Mouse (Mus musculus) testis, adult 2 months (tissue): ENCODE results near the gene Ugt1a8. TPM values are rescaled to one million over a fixed set of nuclear protein-coding genes. Genes with fewer than 3 reads are reported as not detected.

Source experiments
- H3K27ac ChIP-seq: fragments of 200-500 bp; 2 replicates; pipeline ENCODE4 v1.5.1; 2012; ENCODE audit warnings: low read depth, low read length; ENCODE audit not compliant: control insufficient read depth, insufficient read depth
- H3K27me3 ChIP-seq: fragments of 200-500 bp; 2 replicates; pipeline ENCODE4 v1.6.1; 2012; ENCODE audit warnings: mild to moderate bottlenecking, low read length, moderate library complexity; ENCODE audit not compliant: control insufficient read depth, insufficient read depth
- H3K36me3 ChIP-seq: fragments of 200-500 bp; 2 replicates; pipeline ENCODE4 v1.6.1; 2012; ENCODE audit warnings: mild to moderate bottlenecking, low read length; ENCODE audit not compliant: control insufficient read depth, insufficient read depth
- H3K4me1 ChIP-seq: fragments of 200-500 bp; 2 replicates; pipeline ENCODE4 v1.6.1; 2012; ENCODE audit warnings: low read length; ENCODE audit not compliant: control insufficient read depth, insufficient read depth
- H3K4me3 ChIP-seq: fragments of 200-500 bp; 2 replicates; pipeline ENCODE4 v1.5.1; 2012; ENCODE audit warnings: low read depth, mild to moderate bottlenecking, low read length, moderate library complexity, mixed read lengths; ENCODE audit not compliant: control insufficient read depth
- CTCF ChIP-seq: fragments of 200-500 bp; IDR thresholded peaks from 2 replicates; pipeline ENCODE4 v1.5.1; 2012; ENCODE audit warnings: low read depth, mild to moderate bottlenecking, inconsistent platforms, low read length, moderate library complexity; ENCODE audit not compliant: control insufficient read depth, insufficient read depth, insufficient replicate concordance
- POLR2A ChIP-seq: fragments of 200-500 bp; IDR thresholded peaks from 2 replicates; pipeline ENCODE4 v1.6.1; 2012; ENCODE audit warnings: low read depth, mild to moderate bottlenecking, inconsistent platforms, low read length, moderate library complexity; ENCODE audit not compliant: control insufficient read depth
- polyA plus RNA-seq: library from polyadenylated mRNA; depleted of rRNA; stranded (reverse); fragments of >200 nt; gene quantifications from 2 replicates; pipeline ENCODE4 v1.2.3, GENCODE M21; 2012

Ugt1a8 gene
- polyA plus RNA-seq, 1 experiment, result not detected

GRCm38 (mm10) chr1:88253540-88253939, 165.9 kb downstream of the Ugt1a8 start:
- H3K4me1 ChIP-seq, result no peaks in the 10 kb centered on the region
- H3K27me3 ChIP-seq, result no peaks in the 10 kb centered on the region
- no peaks in the 10 kb centered on the region for H3K36me3 ChIP-seq
- H3K4me3 ChIP-seq, result no peak overlapping the region
- TF ChIP-seq POLR2A (no peak), CTCF (no peak)
- H3K27ac ChIP-seq, result no peak overlapping the region

GRCm38 (mm10) chr1:88254793-88255465, 167.3 kb downstream of the Ugt1a8 start:
- Histone ChIP-seq H3K4me3 (no peak overlapping the region), H3K27ac (no peak overlapping the region), H3K4me1 (no peaks in the 10 kb centered on the region; the same call in 1 of the 2 replicates), H3K36me3 (no peaks in the 10 kb centered on the region), H3K27me3 (no peaks in the 10 kb centered on the region)
- TF ChIP-seq POLR2A (no peak), CTCF (no peak)

GRCm38 (mm10) chr1:88255466-88255857, 167.8 kb downstream of the Ugt1a8 start:
- H3K4me3 ChIP-seq, result no peak overlapping the region
- no peaks in the 10 kb centered on the region for H3K36me3 ChIP-seq
- no peaks in the 10 kb centered on the region for H3K27me3 ChIP-seq
- TF ChIP-seq CTCF (no peak), POLR2A (no peak)
- no peak overlapping the region for H3K27ac ChIP-seq
- H3K4me1 ChIP-seq, result no peaks in the 10 kb centered on the region; the same call in 1 of the 2 replicates

- TF ChIP-seq POLR2A (no peak), CTCF (no peak)
- no peaks in the 10 kb centered on the region for H3K27me3 ChIP-seq
Observed at GRCm38 (mm10) chr1:88255989-88256754, 168.6 kb downstream of the Ugt1a8 start.

GRCm38 (mm10) chr1:88256886-88257663, 169.5 kb downstream of the Ugt1a8 start:
- TF ChIP-seq POLR2A, result no peak
- no peak for TF ChIP-seq CTCF
- Histone ChIP-seq H3K27me3 (no peaks in the 10 kb centered on the region), H3K36me3 (peaks cover 1% of the 10 kb centered on the region; the same call in 1 of the 2 replicates), H3K4me3 (no peak overlapping the region), H3K27ac (no peak overlapping the region), H3K4me1 (no peaks in the 10 kb centered on the region; the same call in 1 of the 2 replicates)

More at GRCm38 (mm10) chr1:88255989-88256754, 168.6 kb downstream of the Ugt1a8 start:
- Histone ChIP-seq H3K36me3 (peaks cover 1% of the 10 kb centered on the region; the same call in 1 of the 2 replicates), H3K4me3 (no peak overlapping the region), H3K27ac (no peak overlapping the region), H3K4me1 (no peaks in the 10 kb centered on the region; the same call in 1 of the 2 replicates)

GRCm38 (mm10) chr1:88257681-88258080, 170.1 kb downstream of the Ugt1a8 start:
- H3K4me1 ChIP-seq, result no peaks in the 10 kb centered on the region; the same call in 1 of the 2 replicates
- peaks cover 1% of the 10 kb centered on the region; the same call in 1 of the 2 replicates for H3K36me3 ChIP-seq
- no peaks in the 10 kb centered on the region for H3K27me3 ChIP-seq
- H3K27ac ChIP-seq, result no peak overlapping the region
- no peak overlapping the region for H3K4me3 ChIP-seq
- no peak for TF ChIP-seq POLR2A
- no peak for TF ChIP-seq CTCF
